Mouse (Mus musculus) kidney, postnatal 10 days (tissue): Measurements from ENCODE around the gene Orai3.

ENCODE experiments used
- DNase-seq: peaks from one replicate; pipeline ENCODE4 v3.0.0; 2021; ENCODE audit warnings: mixed read lengths

Gene Orai3

DNA sequence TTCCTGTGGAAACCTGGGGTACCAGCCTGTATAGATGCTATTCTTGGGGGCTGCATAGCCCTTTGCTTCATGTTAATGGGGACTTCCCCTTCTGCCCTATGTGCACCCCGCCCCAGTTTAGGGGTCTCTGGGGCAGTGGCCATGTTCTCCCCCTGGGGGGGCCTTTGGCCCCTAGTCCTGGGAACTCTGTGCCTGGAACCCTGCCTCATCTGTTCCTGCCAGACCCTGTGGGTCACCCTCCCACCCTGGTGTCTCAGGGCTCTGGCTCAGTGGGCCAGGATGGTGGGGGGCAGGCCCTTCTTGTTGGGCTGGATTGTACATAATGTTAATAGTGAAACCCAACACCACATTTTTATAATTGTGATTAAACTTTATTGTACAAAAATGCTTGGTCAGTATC, 30.1 kb downstream of the Orai3 start:
- DNase-seq: no peak

DNA sequence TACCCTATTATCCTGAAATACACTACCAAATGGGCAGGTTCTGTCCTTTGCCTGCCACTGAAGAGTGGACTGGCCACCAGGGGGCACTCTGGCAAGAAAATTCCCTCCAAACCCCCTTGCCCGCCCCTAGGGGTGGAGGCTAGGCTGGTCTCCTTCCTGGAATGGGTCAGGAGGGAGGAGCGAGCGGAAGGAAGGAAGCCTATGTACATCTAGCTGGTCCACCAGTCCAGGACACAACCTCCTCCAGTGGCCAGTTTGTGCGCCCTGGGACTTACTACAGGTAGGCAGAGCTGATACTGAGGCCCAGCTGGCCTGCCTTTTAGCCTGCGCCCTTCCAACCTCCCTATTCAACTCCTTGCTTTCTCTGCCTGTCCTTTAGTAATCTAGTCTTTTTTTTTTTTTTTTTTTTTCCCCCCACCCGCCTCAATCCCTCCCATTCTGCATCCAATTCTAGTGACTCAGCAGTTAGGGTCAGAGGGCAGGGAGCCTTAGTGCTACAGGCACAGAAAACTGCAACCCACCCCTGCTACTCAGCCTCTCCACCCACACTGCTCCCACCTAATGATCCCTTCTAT, 30.9 kb downstream of the Orai3 start, which contains the start of gene Hsd3b7:
Gene Hsd3b7 (plus strand): TSS at position 170 of the 575 bp plus-strand sequence.
- DNase-seq: peak; percentile 97

DNA sequence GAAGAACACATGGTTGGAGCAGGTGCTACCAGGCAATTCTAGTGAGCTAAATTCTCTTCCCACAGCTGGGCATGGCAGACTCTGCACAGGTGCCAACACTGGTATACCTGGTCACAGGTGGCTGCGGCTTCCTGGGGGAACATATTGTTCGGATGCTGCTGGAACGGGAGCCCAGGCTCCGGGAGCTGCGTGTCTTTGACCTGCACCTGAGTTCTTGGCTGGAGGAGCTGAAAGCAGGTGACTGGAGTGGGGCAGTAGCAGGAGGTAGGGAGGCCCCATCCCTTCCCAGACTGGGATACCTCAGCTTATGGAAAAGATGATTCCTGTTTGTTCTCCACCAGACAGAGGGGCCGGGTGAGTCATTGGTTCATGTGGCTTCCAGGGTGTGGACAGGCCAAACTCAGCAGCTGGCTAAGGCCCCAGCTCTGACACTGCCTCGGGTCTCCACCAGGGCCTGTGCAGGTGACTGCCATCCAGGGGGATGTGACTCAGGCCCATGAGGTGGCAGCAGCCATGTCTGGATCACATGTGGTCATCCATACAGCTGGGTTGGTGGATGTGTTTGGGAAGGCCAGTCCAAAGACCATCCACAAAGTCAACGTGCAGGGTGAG, 31.5 kb downstream of the Orai3 start:
- no peak for DNase-seq

DNA sequence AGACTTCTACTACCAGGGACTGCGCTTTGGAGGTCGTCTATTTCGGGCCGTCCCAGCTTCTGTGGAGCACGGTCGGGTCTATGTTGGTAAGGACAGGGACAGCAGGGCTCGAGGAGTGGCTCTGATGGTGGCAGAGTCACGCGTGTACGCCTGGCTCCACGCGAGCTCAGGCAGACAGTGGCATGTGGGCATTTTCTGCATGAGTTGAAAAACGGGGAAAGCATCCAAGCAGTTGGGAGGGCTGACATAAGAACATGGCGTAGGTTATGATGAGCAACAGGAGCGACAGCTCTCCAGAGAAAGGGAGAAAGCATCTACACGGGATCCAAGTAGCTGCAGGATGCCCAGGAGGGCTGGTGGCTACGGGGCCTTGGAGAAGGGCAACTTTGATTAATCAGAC, 32.7 kb downstream of the Orai3 start:
- DNase-seq: no peak

DNA sequence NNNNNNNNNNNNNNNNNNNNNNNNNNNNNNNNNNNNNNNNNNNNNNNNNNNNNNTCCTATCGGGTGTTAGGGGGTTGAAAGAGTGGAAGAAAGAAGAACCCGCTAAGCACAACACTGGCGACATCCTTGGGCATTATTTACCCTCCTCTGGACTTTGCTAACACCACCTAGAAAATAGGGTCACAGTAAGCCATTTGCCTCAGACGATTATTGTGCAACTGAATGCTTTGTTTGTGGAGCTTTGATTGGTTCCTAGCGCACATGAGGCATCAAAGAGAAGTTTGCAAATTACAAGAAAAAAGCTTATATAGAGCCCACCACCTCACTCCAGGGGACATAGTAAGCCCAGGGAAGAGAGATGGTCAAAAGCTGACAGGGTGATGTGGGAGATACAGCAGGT, 39.2 kb downstream of the Orai3 start:
- DNase-seq: no peak

DNA sequence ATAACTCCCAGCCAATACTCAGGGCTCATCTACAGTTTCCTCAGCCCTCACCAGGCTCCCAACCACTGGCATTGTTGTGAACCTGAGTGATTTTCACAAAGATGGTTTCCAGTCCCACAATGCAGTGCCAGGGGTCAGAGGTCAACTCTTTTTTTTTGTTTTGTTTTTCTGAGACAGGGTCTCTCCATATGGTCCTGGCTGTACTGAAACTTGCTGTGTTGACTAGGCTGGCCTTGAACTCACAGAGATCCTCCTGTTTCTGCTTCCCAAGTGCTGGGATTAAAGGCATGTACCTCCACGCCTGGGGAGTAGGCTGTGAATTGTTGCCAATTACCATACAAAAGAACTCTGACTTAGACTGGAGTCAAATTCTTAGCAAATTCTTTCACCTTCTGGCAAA, 40.2 kb downstream of the Orai3 start:
- DNase-seq: no peak

DNA sequence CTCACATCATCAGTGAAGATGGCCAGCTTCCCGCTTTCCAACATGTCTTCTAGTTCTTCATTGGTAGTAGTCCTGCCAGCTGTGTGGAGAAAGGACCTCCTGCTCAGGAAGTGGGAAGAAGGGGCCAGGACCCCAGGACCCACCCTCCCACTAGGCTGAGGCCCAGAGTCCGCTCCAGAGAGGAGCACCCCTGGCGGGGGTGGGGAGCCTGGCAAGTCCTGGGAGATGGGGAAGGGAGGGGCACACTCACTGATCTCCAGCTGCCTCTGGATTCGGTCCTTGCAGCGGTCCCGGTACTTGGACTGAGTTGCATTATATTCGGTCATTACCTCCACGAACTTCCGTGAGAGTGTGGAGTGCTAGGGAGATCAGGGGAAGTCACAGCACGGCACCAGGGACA, 41.0 kb downstream of the Orai3 start:
- no peak for DNase-seq

DNA sequence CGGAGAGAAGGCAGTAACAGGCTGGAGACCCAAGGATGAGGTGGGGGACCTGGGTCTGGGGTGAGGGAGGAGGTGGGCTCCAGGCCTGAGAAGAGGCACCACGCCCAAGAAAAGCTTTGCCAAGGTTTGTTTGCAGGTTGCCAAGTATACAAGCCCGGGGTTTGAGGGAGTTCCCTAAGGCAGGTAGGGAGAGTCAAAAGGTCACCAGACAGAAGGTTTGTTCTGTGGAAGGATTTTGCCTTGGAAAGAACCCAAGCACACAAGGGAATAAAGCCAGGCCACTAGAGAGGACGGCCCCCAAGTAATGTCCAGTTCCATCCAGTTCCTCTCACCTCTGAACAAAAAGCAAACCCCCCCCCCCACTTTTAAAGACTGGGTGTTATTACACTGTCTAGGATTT, 41.6 kb downstream of the Orai3 start:
- no peak for DNase-seq

DNA sequence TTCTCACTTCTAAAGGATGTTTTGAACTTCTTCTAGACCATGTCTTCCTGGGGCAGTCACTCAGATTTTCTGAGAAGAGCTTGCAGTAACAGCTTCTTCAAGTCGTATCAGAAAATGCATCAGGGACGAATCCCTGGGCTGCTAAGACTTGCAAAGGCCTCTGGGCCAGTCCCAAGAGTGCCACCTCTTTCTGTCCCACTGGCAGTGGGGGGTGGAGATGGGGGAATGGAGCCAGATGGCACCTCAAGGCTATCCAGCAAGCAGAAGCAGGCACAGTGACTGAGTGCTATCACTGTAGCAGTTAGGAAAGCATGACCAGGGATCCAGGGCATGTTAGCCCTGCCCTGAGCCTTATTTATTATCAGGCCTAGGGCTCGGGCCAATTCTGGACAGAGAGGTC, 42.7 kb downstream of the Orai3 start:
- no peak for DNase-seq

DNA sequence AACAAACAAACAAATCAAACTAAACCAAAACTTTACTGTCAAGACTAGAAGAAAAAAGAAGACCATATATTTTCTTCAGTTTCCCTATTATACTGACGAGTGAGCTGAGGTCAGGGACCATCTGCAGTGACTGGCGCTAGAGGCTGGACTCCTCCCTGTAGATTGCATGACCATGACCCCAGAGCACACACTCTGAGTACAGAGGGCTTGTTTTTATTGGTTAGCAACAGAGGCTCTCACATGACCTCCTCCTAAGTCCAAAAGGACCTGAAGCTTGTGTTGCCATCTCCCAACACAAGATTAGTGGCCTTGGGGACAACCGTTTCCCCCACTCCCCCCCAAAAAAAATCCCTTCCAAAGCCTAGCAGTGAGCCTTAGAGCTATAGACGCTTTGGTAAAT, 44.2 kb downstream of the Orai3 start:
- no peak for DNase-seq

DNA sequence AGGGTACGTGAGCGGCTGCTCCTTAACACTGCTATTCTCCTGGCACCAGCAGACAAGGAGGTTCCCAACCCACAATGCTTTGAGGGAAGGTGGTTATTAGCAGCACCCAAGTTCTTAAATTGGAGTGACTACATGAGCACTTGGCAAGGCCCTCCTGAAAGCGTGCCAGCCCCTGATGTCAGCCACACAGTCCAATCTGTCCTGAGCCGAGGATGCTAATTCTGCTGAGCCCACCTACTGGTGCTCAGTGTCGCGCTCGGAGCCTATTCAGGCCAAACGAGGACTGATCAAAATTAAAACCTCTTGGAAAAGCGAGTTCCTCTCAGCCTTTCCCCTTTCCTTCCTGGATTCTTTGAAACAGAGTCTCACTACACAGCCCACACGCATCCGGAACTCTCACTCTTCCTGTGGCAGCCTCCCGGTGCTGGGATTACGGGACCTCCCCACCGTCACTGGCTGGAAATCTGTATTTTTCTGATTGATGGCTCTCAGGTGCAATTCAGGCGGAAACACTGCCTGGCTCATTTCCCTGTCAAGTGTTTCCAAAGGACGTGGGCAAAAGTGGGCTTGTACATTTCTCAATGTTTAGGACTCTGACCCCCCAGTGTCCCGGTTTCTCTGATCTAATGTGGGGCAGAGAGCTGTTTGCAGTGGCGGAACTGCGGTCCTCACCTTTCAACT, 44.8 kb downstream of the Orai3 start:
- peak; percentile 71 for DNase-seq

DNA sequence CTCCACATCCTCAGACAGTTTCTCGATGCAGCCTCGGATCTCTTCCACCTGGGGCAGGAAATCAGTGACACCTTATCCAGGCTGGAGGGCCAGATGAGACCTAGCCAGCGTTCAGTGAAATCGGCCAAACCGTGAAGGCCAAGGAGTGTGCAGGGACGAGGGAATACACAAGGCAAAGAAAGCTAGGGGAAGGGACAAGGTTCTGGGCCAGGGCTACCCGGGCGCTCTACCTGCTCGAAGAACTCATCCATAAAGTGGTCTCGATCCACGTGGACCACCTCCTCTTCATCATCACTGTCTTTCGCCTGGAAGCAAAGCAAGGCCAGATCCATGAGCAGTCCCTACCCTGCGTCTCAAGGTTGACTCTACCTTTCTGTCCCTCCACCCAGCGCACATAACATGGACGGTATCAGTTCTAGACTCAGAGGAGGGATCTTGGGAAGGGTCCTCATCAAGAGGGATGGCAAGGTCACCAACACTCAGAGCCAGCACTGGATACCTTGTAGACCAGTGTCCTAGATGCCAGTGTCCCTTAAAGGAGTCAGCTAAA, 45.6 kb downstream of the Orai3 start:
- no peak for DNase-seq

DNA sequence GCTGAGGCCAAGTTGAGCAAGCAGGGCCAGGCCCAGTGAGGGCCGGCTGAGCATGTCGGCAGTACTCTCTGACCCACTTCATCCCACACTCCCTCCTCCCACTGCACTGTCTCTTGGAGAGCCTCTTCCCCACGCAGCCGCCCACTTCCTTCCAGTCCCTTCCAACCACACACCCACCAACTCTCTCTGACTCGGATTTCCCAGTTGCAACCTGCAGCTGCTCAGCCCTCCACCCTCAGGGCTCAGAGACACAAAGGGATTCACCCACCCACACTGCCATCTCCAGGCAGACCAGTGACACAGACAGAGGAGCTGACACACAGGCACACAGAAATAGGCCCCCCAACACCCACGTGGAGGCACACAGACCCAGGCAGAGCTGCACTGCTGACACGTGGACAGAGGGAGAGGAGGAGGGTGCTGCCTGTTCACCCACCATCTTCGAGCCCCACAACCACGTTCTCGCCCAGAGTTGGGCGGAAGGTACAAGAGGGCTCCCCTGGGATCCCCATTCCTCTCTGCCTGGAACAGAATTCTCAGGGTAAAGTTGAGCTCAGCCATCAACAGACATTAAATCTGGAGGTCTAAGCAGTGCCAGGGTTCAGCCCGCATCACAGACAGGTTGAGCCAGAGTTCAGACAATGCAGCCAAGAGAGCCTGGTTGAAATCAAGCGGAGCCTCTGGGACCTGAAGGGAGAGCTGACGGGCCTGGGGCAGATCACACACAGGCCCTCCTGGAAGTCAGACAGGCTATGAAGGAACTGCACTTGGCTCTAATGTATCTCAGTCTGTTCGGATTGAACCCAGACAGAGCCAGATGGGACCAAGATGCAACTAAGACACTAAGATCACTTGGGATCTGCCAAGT, 46.6 kb downstream of the Orai3 start:
- peak; percentile 76 for DNase-seq

DNA sequence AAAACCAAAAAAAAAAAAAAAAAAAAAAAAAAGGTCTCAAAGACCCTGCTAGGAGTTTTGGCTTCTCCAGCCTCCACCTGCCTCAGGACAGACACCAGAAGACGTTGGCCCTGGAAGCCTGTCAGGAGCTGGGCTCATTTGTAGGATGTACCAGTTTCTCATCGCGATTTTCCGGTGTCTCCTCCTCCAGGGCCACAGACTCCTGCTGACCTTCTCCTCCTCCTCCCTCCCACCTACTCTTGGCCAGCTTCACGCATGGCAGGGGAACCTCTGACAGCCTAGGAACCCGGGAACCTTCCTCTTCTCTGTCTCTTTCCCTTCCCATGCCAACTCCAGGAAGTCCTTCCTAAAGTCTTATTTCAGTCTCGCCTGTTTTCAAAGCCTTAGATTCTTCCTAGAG, 47.4 kb downstream of the Orai3 start:
- DNase-seq: no peak

DNA sequence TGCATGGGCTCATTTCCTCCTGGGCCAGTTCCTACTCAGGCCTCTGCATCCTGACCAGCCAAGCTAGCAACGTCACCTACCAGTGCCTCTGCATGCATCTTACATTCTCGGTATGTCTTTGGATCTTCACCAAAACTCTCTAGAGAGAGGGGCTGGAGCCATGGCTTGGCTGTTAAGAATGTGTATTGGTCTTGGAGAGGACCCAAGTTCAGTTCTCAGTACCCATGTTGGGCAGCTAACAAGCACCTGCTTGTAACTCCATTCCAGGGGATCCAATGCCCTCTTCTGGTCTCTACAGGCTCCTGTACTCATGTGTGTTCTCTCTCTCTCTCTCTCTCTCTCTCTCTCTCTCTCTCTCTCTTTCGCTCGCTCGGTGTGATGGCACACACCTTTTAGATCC, 48.2 kb downstream of the Orai3 start:
- DNase-seq: no peak

DNA sequence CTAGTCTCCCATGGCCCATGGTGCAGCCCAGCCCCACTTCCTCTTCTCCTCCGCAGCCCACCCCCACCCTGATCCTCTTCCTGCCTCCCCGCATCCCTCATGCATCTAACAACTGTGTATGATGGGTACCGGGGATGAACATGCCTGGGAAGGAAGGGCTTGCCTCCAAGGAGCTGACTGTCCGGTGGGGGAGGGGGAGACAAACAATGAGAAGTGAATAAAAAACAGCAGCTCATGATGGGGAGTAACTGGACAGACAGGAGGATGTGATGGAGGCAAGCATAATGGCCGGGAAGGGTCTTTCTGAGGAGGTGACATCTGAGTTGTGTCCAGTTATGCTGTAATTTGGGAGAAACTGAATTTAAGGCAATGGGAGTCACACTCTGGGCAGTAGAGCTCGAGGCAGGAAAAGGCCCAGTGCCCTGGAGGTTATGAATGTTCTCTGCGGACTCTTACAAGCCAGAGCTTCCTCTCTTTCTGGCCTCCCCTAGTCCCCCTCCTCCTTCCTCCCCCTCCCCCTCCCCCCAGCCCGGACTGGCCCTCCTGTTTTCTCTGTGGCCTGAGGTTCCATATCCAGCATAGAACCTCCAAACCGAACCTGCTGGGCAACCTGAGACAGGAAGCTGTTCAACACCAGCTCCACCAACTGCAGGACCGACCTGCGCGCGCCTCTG, 51.4 kb downstream of the Orai3 start:
- peak; percentile 61 for DNase-seq

DNA sequence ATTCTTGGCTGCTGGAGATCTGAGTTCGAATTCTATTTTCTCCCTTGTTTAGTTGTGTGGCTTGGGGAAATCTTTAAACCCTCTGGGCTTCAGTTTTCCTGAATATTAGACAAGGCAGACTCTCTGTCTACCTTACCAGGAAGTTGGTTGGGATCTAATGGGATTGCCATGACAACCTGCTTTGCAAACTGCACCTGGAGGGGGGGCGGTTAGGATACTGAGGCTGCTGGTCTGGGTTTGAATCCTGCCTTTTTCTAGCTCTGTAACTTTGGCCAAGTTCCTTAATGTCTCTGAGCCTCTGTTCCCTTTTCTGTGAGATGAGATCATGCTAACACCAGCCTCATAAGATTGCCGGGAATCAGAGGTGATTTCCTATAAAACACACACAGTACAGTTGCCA, 52.9 kb downstream of the Orai3 start:
- DNase-seq: no peak

DNA sequence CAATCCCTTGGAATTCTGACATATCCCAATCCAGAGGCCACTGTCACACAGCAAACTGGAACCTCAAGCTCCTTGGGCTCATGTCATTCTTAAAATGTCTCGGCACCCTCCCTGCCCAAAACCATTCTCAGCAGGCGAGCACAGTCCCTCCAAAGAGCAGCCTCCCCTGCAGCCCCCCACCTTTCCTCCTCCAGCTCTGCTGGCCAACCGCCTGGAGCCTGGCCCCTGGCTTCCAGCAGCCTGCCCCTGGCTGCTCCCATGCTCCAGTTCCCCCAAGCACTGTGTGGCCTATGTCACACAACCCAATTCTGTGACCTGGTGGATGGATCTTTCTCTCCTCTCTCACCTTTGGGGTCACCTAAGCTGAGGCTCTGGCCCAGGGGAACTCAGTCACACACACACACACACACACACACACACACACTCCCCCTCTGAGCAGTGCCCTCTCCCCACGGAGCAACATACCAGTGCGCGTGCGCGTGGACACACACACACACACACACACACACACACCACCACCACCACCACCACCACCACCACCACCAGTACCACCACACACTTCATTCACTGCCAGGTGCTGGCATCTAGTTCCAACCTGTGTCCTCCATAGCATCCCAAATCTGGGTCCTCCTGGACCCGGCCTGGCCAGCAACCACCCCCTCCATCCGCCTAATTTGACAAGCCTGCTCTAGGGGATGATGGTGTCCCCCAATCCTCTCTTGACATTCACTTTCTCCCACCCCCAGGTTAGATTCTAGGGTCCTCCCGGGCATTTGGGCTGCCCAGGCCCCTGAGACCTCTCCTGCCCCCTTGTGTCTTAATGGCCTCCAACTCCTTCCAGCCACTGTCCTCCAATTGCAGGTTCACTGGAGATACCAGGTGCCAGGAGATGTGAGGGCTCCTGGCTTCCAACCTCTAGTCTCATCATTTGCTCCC, 53.9 kb downstream of the Orai3 start:
- DNase-seq: no peak

DNA sequence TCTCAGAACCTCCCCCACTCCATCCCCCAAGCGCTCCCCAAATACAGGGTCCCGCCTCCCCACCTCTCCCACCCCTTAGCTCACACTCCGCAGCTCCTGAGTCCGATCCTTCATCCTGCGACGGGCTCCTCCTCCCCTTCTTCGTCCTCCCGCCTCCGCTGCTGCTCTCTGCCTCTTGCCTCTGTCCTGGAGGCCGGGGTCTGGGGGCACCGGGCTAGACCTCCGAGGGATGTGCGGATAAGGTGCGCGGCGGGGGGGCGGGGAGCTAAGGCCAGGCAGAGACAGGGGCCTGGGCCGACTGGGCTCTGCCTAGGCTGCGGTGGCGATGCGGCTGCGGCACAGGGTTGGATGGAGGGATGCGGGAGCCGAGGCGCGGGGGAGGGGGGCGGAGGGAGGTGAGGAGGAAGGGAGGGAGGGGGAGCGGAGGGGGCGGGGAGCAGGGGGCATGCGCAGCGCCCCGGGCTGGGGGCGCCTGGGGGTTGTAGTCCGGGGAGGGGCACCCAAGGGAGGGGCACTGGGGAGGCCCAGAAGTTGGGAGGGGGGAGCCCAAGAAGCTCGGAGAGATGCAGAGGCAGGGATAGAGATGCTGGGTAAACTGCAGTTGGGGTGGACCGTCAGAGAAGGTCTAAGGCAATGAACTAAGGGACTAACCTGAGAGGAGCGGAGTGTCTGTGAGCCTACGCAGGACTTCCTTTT, 54.7 kb downstream of the Orai3 start, which contains the start of the genes Stx4a and Stx1b:
Gene Stx4a (plus strand): TSS at position 119 of the 696 bp plus-strand sequence.
Gene Stx1b (minus strand): TSS at position 374 of the 696 bp plus-strand sequence.
- DNase-seq: peak; percentile 75
